Mouse (Mus musculus): Measurements from ENCODE around the gene Dcdc2b.

The Dcdc2b gene

GRCm38 (mm10) chr4:129621283-129621841 is 7.3 kb upstream of the Dcdc2b start:
- in situ Hi-C loops (cut with MboI), result no loop called here

GRCm38 (mm10) chr4:129620419-129621282 is 6.6 kb upstream of the Dcdc2b start:
- in situ Hi-C loops (cut with MboI), result no loop called here

- in situ Hi-C loops (cut with MboI), result no loop called here
These were observed 5.0 kb upstream of the Dcdc2b start, which contains the start of gene Iqcc for GRCm38 (mm10) chr4:129618786-129619691. TSS of gene Iqcc (minus strand) at chr4:129619099.

GRCm38 (mm10) chr4:129618031-129618430 is 4.0 kb upstream of the Dcdc2b start:
- in situ Hi-C loops (cut with MboI), result no loop called here

- in situ Hi-C loops (cut with MboI), result no loop called here
These were observed 3.1 kb upstream of the Dcdc2b start for GRCm38 (mm10) chr4:129617121-129617641.

- in situ Hi-C loops (cut with MboI), result no loop called here
These were observed 2.6 kb upstream of the Dcdc2b start for GRCm38 (mm10) chr4:129616631-129617030.

GRCm38 (mm10) chr4:129615801-129616290 is 1.8 kb upstream of the Dcdc2b start:
- in situ Hi-C loops (cut with MboI), result no loop called here

- in situ Hi-C loops (cut with MboI), result no loop called here
These were observed 3.6 kb downstream of the Dcdc2b start for GRCm38 (mm10) chr4:129610472-129610871.

- in situ Hi-C loops (cut with MboI), result no loop called here
These were observed 4.0 kb downstream of the Dcdc2b start for GRCm38 (mm10) chr4:129610026-129610425.

GRCm38 (mm10) chr4:129609139-129609631 is 4.9 kb downstream of the Dcdc2b start:
- in situ Hi-C loops (cut with MboI), result loop anchor here (10.0 kb wide), 1 partner anchor 64 kb away; the partner anchor contains the start of gene Hdac1

- in situ Hi-C loops (cut with MboI), result loop anchor here (10.0 kb wide), 1 partner anchor 64 kb away; the partner anchor contains the start of gene Hdac1
These were observed 5.5 kb downstream of the Dcdc2b start for GRCm38 (mm10) chr4:129608426-129609025.

- in situ Hi-C loops (cut with MboI), result loop anchor here (10.0 kb wide), 1 partner anchor 56 kb away; the partner anchor contains the start of gene Hdac1
These were observed 13.6 kb downstream of the Dcdc2b start, which contains the start of the genes Eif3i and Tmem234 for GRCm38 (mm10) chr4:129600233-129601158. TSS of gene Eif3i (minus strand) at chr4:129600648. TSS of gene Tmem234 (plus strand) at chr4:129600668.

GRCm38 (mm10) chr4:129588865-129589264 is 25.2 kb downstream of the Dcdc2b start:
- in situ Hi-C loops (cut with MboI), result no loop called here

GRCm38 (mm10) chr4:129586943-129587342 is 27.1 kb downstream of the Dcdc2b start:
- in situ Hi-C loops (cut with MboI), result no loop called here

GRCm38 (mm10) chr4:129585773-129586172 is 28.3 kb downstream of the Dcdc2b start:
- in situ Hi-C loops (cut with MboI), result no loop called here

- in situ Hi-C loops (cut with MboI), result no loop called here
These were observed 29.0 kb downstream of the Dcdc2b start for GRCm38 (mm10) chr4:129584884-129585608.

- in situ Hi-C loops (cut with MboI), result no loop called here
These were observed 29.7 kb downstream of the Dcdc2b start for GRCm38 (mm10) chr4:129584370-129584769.

- in situ Hi-C loops (cut with MboI), result no loop called here
These were observed 31.8 kb downstream of the Dcdc2b start for GRCm38 (mm10) chr4:129582251-129582650.

- in situ Hi-C loops (cut with MboI), result no loop called here
These were observed 33.7 kb downstream of the Dcdc2b start for GRCm38 (mm10) chr4:129580347-129580746.

All from mature B cell (primary cell).